Mouse (Mus musculus): Measurements from ENCODE around the gene 4930486L24Rik. TPM values are rescaled to one million over a fixed set of nuclear protein-coding genes. Genes with fewer than 3 reads are reported as not detected.

Gene 4930486L24Rik
- total and polyA plus RNA-seq, 3 experiments, result not detected

- TF ChIP-seq NRF1 (IDR thresholded peaks at IDR 0.05; ENCODE audit: low read depth, low read length), result no peak
- no peak for TF ChIP-seq UBTF (IDR thresholded peaks at IDR 0.05; ENCODE audit: low read depth, low read length)
- TF ChIP-seq MEF2A (IDR thresholded peaks at IDR 0.05; ENCODE audit: borderline replicate concordance, low read depth, low read length), result no peak
- TF ChIP-seq NELFE (IDR thresholded peaks at IDR 0.05; ENCODE audit: low read depth, low read length), result no peak
- TF ChIP-seq ZC3H11A (IDR thresholded peaks at IDR 0.05; ENCODE audit: low read depth, low read length), result no peak
- TF ChIP-seq RAD21 (IDR thresholded peaks at IDR 0.05; ENCODE audit: low read depth, low read length), result no peak
- TF ChIP-seq MYC (IDR thresholded peaks at IDR 0.05; ENCODE audit: low read depth, low read length), result no peak
- no peak for TF ChIP-seq MAFK (IDR thresholded peaks at IDR 0.05; ENCODE audit: insufficient replicate concordance, low read length)
- no peak for TF ChIP-seq RCOR1 (conservative IDR thresholded peaks at IDR 0.05; ENCODE audit: low read depth, low read length)
- no peak for TF ChIP-seq TCF12 (IDR thresholded peaks at IDR 0.05; ENCODE audit: low read depth, low read length)
- TF ChIP-seq ZNF384 (IDR thresholded peaks at IDR 0.05; ENCODE audit: low read depth, low read length), result no peak
- no peak for TF ChIP-seq SIN3A (IDR thresholded peaks at IDR 0.05; ENCODE audit: low read length)
- TF ChIP-seq EP300 (IDR thresholded peaks at IDR 0.05; ENCODE audit: low read length), result no peak
- no peak for TF ChIP-seq MAX (IDR thresholded peaks at IDR 0.05; ENCODE audit: low read length)
- TF ChIP-seq JUND (conservative IDR thresholded peaks at IDR 0.05; ENCODE audit: low read depth, low read length), result no peak
- no peak for TF ChIP-seq ELF1 (IDR thresholded peaks at IDR 0.05; ENCODE audit: low read depth, low read length)
- no peak for TF ChIP-seq USF2 (conservative IDR thresholded peaks at IDR 0.05; ENCODE audit: low read depth, low read length)
- no peak for TF ChIP-seq POLR2AphosphoS2 (IDR thresholded peaks at IDR 0.05; ENCODE audit: low read depth, low read length)
- no peak overlapping the region for H3K4me2 ChIP-seq (ENCODE audit: insufficient read depth, low read depth, poor library complexity, severe bottlenecking)
- in situ Hi-C loops (cut with MboI; ENCODE audit: low pct_ligation_motif_present, low pct_unique_long_range_greater_than_20kb, low sequenced_read_pairs), result no loop called here
- no peak for DNase-seq (ENCODE audit: extremely low read depth)
- no peaks in the 10 kb centered on the region for H3K4me1 ChIP-seq (ENCODE audit: control insufficient read depth in 1 of 2, insufficient read depth in 2 of 2)
- no peak overlapping the region for H3K27ac ChIP-seq (ENCODE audit: insufficient read depth, low read depth)
- H3K27me3 ChIP-seq (replicated peaks), result no peaks in the 10 kb centered on the region
- peaks cover 33% of the 10 kb centered on the region for H3K9me3 ChIP-seq (replicated peaks; ENCODE audit: low read length)
- H3K4me3 ChIP-seq (replicated peaks in 1 of 3; ENCODE audit: low read depth in 2 of 3, low read length in 2 of 3, poor library complexity in 1 of 3), result no peak overlapping the region
- H3K9ac ChIP-seq (ENCODE audit: insufficient read depth, low read depth), result no peak overlapping the region
- no peaks in the 10 kb centered on the region for H3K36me3 ChIP-seq (replicated peaks in 1 of 2; ENCODE audit: control insufficient read depth in 1 of 2, insufficient read depth in 1 of 2, low read length in 1 of 2)
- H3K79me2 ChIP-seq (replicated peaks; ENCODE audit: control insufficient read depth, extremely low read depth, insufficient read depth, poor library complexity, severe bottlenecking), result no peaks in the 10 kb centered on the region
- dilution Hi-C loops (cut with MboI; ENCODE audit: extremely low pct_ligation_motif_present, extremely low pct_unique_long_range_greater_than_20kb, low sequenced_read_pairs), result no loop called here
Measured at GRCm38 (mm10) chr13:60892301-60892700, 28.0 kb upstream of the 4930486L24Rik start.

- Histone ChIP-seq H3K4me1 (ENCODE audit: control insufficient read depth in 1 of 2, insufficient read depth in 2 of 2) (no peaks in the 10 kb centered on the region), H3K27me3 (replicated peaks) (no peaks in the 10 kb centered on the region), H3K4me3 (replicated peaks in 1 of 3; ENCODE audit: low read depth in 2 of 3, low read length in 2 of 3, poor library complexity in 1 of 3) (no peak overlapping the region), H3K4me2 (ENCODE audit: insufficient read depth, low read depth, poor library complexity, severe bottlenecking) (no peak overlapping the region), H3K27ac (ENCODE audit: insufficient read depth, low read depth) (no peak overlapping the region), H3K36me3 (replicated peaks in 1 of 2; ENCODE audit: control insufficient read depth in 1 of 2, insufficient read depth in 1 of 2, low read length in 1 of 2) (no peaks in the 10 kb centered on the region), H3K9ac (ENCODE audit: insufficient read depth, low read depth) (no peak overlapping the region), H3K79me2 (replicated peaks; ENCODE audit: control insufficient read depth, extremely low read depth, insufficient read depth, poor library complexity, severe bottlenecking) (no peaks in the 10 kb centered on the region), H3K9me3 (replicated peaks; ENCODE audit: low read length) (peaks cover 30% of the 10 kb centered on the region)
- TF ChIP-seq UBTF (IDR thresholded peaks at IDR 0.05; ENCODE audit: low read depth, low read length) (no peak), ETS1 (conservative IDR thresholded peaks at IDR 0.05; ENCODE audit: low read depth, low read length) (no peak), MXI1 (IDR thresholded peaks at IDR 0.05; ENCODE audit: low read depth, low read length) (no peak), IRF4 (IDR thresholded peaks at IDR 0.05; ENCODE audit: low read depth, low read length) (no peak), USF1 (IDR thresholded peaks at IDR 0.05; ENCODE audit: low read depth, low read length) (no peak), JUND (conservative IDR thresholded peaks at IDR 0.05; ENCODE audit: low read depth, low read length) (no peak), E2F4 (IDR thresholded peaks at IDR 0.05; ENCODE audit: insufficient replicate concordance, low read depth, low read length) (no peak), RAD21 (IDR thresholded peaks at IDR 0.05; ENCODE audit: low read depth, low read length) (no peak), BHLHE40 (IDR thresholded peaks at IDR 0.05; ENCODE audit: low read depth, low read length) (no peak), TBP (conservative IDR thresholded peaks at IDR 0.05; ENCODE audit: low read depth, low read length) (no peak), CHD1 (IDR thresholded peaks at IDR 0.05; ENCODE audit: low read depth, low read length) (no peak), ZC3H11A (IDR thresholded peaks at IDR 0.05; ENCODE audit: low read depth, low read length) (no peak), POLR2AphosphoS2 (IDR thresholded peaks at IDR 0.05; ENCODE audit: low read depth, low read length) (no peak), MEF2A (IDR thresholded peaks at IDR 0.05; ENCODE audit: borderline replicate concordance, low read depth, low read length) (no peak), CHD2 (IDR thresholded peaks at IDR 0.05; ENCODE audit: low read length) (no peak)
- in situ Hi-C loops (cut with MboI; ENCODE audit: low pct_ligation_motif_present, low pct_unique_long_range_greater_than_20kb, low sequenced_read_pairs), result no loop called here
- DNase-seq (ENCODE audit: extremely low read depth), result no peak
- dilution Hi-C loops (cut with MboI; ENCODE audit: extremely low pct_ligation_motif_present, extremely low pct_unique_long_range_greater_than_20kb, low sequenced_read_pairs), result no loop called here
Measured at GRCm38 (mm10) chr13:60848241-60849120, 15.8 kb downstream of the 4930486L24Rik start.

Measured in CH12.LX (cell line).